Mouse (Mus musculus): ENCODE results near the gene Atad3a.

Atad3a gene

GRCm38 (mm10) chr4:155739152-155739551 is 21.7 kb downstream of the Atad3a start:
- no peak for DNase-seq (ENCODE audit: low spot score)

- no peak for DNase-seq (ENCODE audit: low spot score)
These were observed 22.6 kb downstream of the Atad3a start for GRCm38 (mm10) chr4:155738262-155738661.

GRCm38 (mm10) chr4:155736421-155736820 is 24.5 kb downstream of the Atad3a start:
- no peak for DNase-seq (ENCODE audit: low spot score)

- DNase-seq (ENCODE audit: low spot score), result no peak
These were observed 25.1 kb downstream of the Atad3a start for GRCm38 (mm10) chr4:155735788-155736187.

GRCm38 (mm10) chr4:155734951-155735702 is 25.8 kb downstream of the Atad3a start:
- DNase-seq (ENCODE audit: low spot score), result no peak

- DNase-seq (ENCODE audit: low spot score), result peak; percentile 70
These were observed 26.4 kb downstream of the Atad3a start, which contains the start of gene Tmem240 for GRCm38 (mm10) chr4:155734350-155734941. TSS of gene Tmem240 (plus strand) at chr4:155734800.

GRCm38 (mm10) chr4:155733267-155733666 is 27.6 kb downstream of the Atad3a start:
- DNase-seq (ENCODE audit: low spot score), result no peak

GRCm38 (mm10) chr4:155727993-155728392 is 32.9 kb downstream of the Atad3a start:
- no peak for DNase-seq (ENCODE audit: low spot score)

GRCm38 (mm10) chr4:155721668-155722083 is 39.2 kb downstream of the Atad3a start:
- DNase-seq (ENCODE audit: low spot score), result no peak

- no peak for DNase-seq (ENCODE audit: low spot score)
These were observed 50.2 kb downstream of the Atad3a start for GRCm38 (mm10) chr4:155710521-155711252.

GRCm38 (mm10) chr4:155708988-155709387 is 51.9 kb downstream of the Atad3a start:
- DNase-seq (ENCODE audit: low spot score), result no peak

GRCm38 (mm10) chr4:155708582-155708981 is 52.3 kb downstream of the Atad3a start:
- no peak for DNase-seq (ENCODE audit: low spot score)

- no peak for DNase-seq (ENCODE audit: low spot score)
These were observed 55.3 kb downstream of the Atad3a start for GRCm38 (mm10) chr4:155705592-155705929.

- DNase-seq (ENCODE audit: low spot score), result peak; percentile 94
These were observed 55.9 kb downstream of the Atad3a start, which contains the start of gene Ssu72 for GRCm38 (mm10) chr4:155704721-155705591. TSS of gene Ssu72 (plus strand) at chr4:155704800.

- no peak for DNase-seq (ENCODE audit: low spot score)
These were observed 57.4 kb downstream of the Atad3a start for GRCm38 (mm10) chr4:155703425-155703929.

- no peak for DNase-seq (ENCODE audit: low spot score)
These were observed 60.5 kb downstream of the Atad3a start for GRCm38 (mm10) chr4:155700425-155700824.

GRCm38 (mm10) chr4:155696261-155697255 is 64.3 kb downstream of the Atad3a start:
- DNase-seq (ENCODE audit: low spot score), result no peak

GRCm38 (mm10) chr4:155695531-155696062 is 65.3 kb downstream of the Atad3a start:
- no peak for DNase-seq (ENCODE audit: low spot score)

GRCm38 (mm10) chr4:155694482-155695401 is 66.2 kb downstream of the Atad3a start:
- DNase-seq (ENCODE audit: low spot score), result peak; percentile 34

All from ovary, postnatal 10 days (tissue).